Mouse (Mus musculus): ENCODE measurements around the gene Gstm2. TPM values are rescaled to one million over a fixed set of nuclear protein-coding genes. Genes with fewer than 3 reads are reported as not detected.
A peak's percentile ranks its signal among the peaks of the same experiment; 100 is the strongest.
"Not testable (repeated sequence)": the region's sequence is repeated elsewhere in the genome, so short reads cannot be mapped to it uniquely, and the experiment has no call there.

Gstm2 gene
- polyA plus RNA-seq, 1 experiment from 2014 or later, result 11.7 TPM

DNA sequence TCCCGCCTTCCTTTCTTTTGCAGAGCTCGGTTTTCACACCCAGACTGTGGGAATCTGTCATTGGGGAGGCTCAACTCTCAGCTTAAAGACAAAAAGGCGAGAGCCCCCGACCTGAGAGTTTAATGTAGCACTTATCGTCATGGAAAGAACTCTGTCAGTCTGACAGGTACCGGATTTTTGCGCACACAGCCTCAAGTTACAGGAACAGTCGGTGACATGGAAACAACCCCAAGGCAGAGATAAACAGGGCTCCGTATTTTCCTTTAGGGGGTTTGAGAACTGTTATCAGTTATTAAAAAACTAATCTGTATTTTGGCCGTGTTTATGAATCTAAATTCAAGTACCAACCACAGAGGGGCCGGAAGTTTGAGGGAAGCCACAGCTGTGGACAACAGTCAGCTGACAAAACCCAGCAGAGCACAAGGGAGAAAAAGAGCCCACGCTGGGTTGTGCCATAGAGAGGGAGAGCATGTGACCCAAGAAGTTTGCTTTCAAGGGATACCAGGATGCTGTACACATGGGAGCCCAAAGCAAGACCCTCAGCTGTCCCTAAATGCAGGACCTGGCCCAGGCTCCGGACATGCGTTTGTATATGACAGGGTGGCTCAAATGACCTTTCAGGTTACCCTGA, 32.1 kb upstream of the Gstm2 start:
- ChIA-PET POLR2A (interaction anchor here (0.6 to 2.2 kb wide), 2 partner anchors 65 to 940 kb away, joined by 3 to 6 read pairs; no protein-coding TSS in a partner anchor), CTCF (interaction anchor here (0.7 to 4.5 kb wide), 17 partner anchors 11 to 152 kb away, joined by 3 to 25 read pairs (median 5); partner anchors contain the start of genes Gstm2 and Gstm7)
- no peak for ATAC-seq
- in situ Hi-C loops (cut with MboI; ENCODE audit: low pct_unique_long_range_greater_than_20kb), result loop anchor here (5.0 kb wide), 2 partner anchors 44 to 66 kb away; no protein-coding TSS in a partner anchor
- no peak for DNase-seq (ENCODE audit: low read depth, low spot score)
- no peak for TF ChIP-seq CTCF (IDR thresholded peaks at IDR 0.05)
- no peaks in the 10 kb centered on the region for H3K27me3 ChIP-seq

DNA sequence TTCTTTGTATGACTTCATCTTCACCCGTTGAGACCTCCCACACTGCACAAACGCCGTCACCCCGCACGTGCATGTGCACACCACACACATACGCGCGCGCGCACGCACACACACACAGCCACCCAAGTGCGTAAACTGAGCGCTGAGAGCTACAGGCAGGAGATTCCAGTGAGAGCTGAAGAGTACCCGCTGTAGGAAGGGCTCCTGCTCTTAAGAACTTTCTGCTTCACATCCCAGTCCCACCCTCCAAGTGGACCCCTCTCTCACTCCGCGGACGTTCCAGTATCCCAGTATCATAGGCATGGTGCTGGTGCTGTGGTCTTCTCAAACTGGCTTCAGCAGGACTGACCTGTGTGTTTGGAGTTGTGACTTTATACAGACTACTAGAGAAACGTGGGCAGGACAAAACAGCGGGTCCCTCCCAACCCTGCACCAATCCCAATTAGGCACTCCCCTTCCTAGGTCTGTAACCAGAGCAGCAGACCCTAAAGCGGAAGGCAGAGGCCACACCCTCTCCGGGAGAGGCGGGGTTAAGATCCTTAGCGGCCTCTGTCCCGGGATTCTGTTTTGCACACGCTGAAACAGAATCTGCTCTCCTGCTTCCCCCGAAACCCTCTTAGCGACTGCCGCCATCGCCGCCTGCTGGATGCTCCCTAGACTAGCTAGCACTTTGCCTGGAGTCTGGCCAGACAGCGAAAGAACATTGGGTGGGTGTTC, 31.4 kb upstream of the Gstm2 start, which contains the start of gene Gstm1:
Gstm1 (minus strand) TSS at position 501 of the 717 bp plus-strand sequence.
- TF ChIP-seq CTCF (IDR thresholded peaks at IDR 0.05), result no peak
- in situ Hi-C loops (cut with MboI; ENCODE audit: low pct_unique_long_range_greater_than_20kb), result loop anchor here (5.0 kb wide), 2 partner anchors 45 to 65 kb away; no protein-coding TSS in a partner anchor
- ATAC-seq (peak; percentile 88), DNase-seq (ENCODE audit: low read depth, low spot score) (peak; percentile 91)
- POLR2A ChIA-PET, result interaction anchor here (0.6 to 2.2 kb wide), 3 partner anchors 64 to 940 kb away, joined by 3 to 6 read pairs (median 3); no protein-coding TSS in a partner anchor
- CTCF ChIA-PET, result interaction anchor here (0.6 to 4.5 kb wide), 20 partner anchors 12 to 187 kb away, joined by 3 to 25 read pairs (median 5); partner anchors contain the start of genes Gstm2 and Gstm7
- no peaks in the 10 kb centered on the region for H3K27me3 ChIP-seq

- ChIA-PET POLR2A (interaction anchor here (0.6 kb wide), 1 partner anchor 85 kb away, joined by 3 read pairs; the partner anchor contains the start of gene Gstm7), CTCF (interaction anchor here (0.9 to 4.5 kb wide), 5 partner anchors 32 to 77 kb away, joined by 3 to 25 read pairs (median 4); no protein-coding TSS in a partner anchor)
- H3K27me3 ChIP-seq; ATAC-seq; DNase-seq (ENCODE audit: low read depth, low spot score): not testable (repeated sequence)
- in situ Hi-C loops (cut with MboI; ENCODE audit: low pct_unique_long_range_greater_than_20kb), result loop anchor here (5.0 kb wide), 2 partner anchors 46 to 64 kb away; no protein-coding TSS in a partner anchor
These were observed 30.2 kb upstream of the Gstm2 start for GRCm38 (mm10) chr3:108016468-108016867.

DNA sequence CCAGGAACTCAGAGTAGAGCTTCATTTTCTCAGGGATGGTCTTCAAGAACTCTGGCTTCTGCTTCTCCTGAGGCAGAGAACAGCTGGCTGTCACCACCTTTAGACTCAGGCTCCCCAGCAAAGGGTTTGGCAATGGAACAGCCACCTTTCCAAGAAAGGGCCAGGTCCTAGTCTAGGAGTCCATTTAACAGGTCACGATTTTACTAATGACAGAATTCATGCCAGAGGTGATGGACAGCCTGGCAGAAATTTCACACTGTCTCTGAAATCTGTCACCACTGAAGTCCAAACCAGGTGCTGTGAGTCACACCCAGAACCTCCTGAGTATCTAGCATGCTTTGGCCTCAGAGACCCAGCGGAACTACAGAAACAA, 28.7 kb upstream of the Gstm2 start:
- no peaks in the 10 kb centered on the region for H3K27me3 ChIP-seq
- no peak for TF ChIP-seq CTCF (IDR thresholded peaks at IDR 0.05)
- ChIA-PET POLR2A (interaction anchor here (1.0 to 1.1 kb wide), 3 partner anchors 29 to 48 kb away, joined by 3 read pairs; partner anchors contain the start of genes Gstm2 and Gstm3), CTCF (no interaction called here)
- DNase-seq (ENCODE audit: low read depth, low spot score), result no peak
- in situ Hi-C loops (cut with MboI; ENCODE audit: low pct_unique_long_range_greater_than_20kb), result loop anchor here (5.0 kb wide), 2 partner anchors 47 to 63 kb away; no protein-coding TSS in a partner anchor
- no peak for ATAC-seq

DNA sequence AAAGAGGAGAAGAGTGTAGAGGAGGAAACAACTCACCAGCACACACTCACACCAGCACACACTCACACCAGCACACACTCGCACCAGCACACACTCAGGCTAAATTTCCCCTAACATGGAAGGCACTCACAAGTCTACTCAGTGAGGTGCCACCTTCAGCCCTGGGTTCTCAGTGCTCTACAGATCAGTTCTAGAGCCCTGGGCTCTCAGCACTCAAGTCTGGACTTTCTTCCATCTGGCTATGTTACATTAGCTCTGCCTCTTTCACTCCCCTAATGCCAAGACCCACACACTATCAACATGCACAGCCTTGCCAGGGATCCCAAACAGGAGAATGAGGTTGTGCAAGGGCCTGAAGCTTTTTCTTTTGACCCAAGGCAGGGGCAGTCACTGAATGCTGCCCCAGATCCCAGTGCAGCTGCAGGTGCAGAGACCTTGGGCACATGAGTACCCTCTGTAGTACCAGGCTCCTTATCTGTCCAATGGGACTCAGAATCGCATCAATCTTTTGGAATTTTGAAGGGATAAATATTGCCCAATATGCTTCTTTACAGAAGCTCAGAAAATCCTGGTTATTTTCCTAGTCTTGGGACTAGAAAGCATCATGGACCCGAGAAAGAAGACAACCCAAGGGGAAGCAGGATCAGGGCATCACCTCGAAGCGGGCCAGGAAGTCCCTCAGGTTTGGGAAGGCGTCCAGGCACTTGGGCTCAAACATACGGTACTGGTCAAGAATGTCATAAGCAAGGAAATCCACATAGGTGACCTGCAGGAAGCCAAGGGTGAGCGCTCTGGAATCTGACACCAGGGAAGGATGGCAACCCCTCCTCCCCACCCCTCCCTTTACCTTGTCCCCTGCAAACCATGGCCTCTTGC, 28.1 kb upstream of the Gstm2 start:
- ChIA-PET POLR2A (interaction anchor here (1.0 to 1.1 kb wide), 2 partner anchors 28 to 48 kb away, joined by 3 read pairs; partner anchors contain the start of gene Gstm2), CTCF (interaction anchor here (1.0 to 2.6 kb wide), 4 partner anchors 10 to 54 kb away, joined by 3 to 8 read pairs (median 4); no protein-coding TSS in a partner anchor)
- in situ Hi-C loops (cut with MboI; ENCODE audit: low pct_unique_long_range_greater_than_20kb), result no loop called here
- no peak for DNase-seq (ENCODE audit: low read depth, low spot score)
- no peak for ATAC-seq
- TF ChIP-seq CTCF (IDR thresholded peaks at IDR 0.05), result no peak
- no peaks in the 10 kb centered on the region for H3K27me3 ChIP-seq

DNA sequence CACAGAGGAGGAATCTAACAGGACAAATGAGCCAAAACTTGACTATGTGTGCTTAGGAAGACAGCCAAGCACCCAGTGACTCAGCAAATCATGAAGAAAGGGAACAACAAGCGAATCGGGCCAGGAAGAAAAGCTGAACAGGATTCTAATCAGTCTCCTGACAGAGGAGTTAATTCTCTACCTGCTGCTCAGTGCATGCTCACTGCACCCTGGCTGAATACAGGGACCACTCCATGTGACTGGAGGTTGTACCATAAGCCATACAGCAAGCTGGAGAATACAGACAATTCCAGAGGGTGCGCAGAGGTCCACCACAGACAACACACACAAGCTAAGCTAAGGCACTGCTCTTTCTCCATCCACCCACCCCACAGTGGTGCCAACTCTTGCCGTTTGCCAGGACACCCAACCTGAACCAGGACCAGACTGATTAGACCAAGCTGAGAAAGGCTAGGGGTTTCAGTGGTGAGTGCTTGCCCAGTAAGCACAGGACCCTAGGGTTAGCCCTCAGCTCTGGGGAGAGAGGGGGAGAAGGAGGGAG, 27.1 kb upstream of the Gstm2 start:
- TF ChIP-seq CTCF (IDR thresholded peaks at IDR 0.05), result no peak
- H3K27me3 ChIP-seq, result no peaks in the 10 kb centered on the region
- ChIA-PET POLR2A (interaction anchor here (0.5 to 1.2 kb wide), 2 partner anchors 49 to 207 kb away, joined by 3 to 4 read pairs; no protein-coding TSS in a partner anchor), CTCF (interaction anchor here (0.9 to 2.6 kb wide), 10 partner anchors 9 to 82 kb away, joined by 3 to 9 read pairs (median 4); partner anchors contain the start of gene Gstm7)
- ATAC-seq, result peak; percentile 55
- in situ Hi-C loops (cut with MboI; ENCODE audit: low pct_unique_long_range_greater_than_20kb), result no loop called here
- peak; percentile 92 for DNase-seq (ENCODE audit: low read depth, low spot score)

GRCm38 (mm10) chr3:108011558-108011957, 25.3 kb upstream of the Gstm2 start:
- DNase-seq (ENCODE audit: low read depth, low spot score) (no peak), ATAC-seq (no peak)
- in situ Hi-C loops (cut with MboI; ENCODE audit: low pct_unique_long_range_greater_than_20kb), result no loop called here
- CTCF ChIA-PET, result interaction anchor here (0.9 to 1.5 kb wide), 2 partner anchors 48 to 49 kb away, joined by 3 read pairs; no protein-coding TSS in a partner anchor
- H3K27me3 ChIP-seq, result no peaks in the 10 kb centered on the region
- POLR2A ChIA-PET, result no interaction called here
- TF ChIP-seq CTCF (IDR thresholded peaks at IDR 0.05), result no peak

DNA sequence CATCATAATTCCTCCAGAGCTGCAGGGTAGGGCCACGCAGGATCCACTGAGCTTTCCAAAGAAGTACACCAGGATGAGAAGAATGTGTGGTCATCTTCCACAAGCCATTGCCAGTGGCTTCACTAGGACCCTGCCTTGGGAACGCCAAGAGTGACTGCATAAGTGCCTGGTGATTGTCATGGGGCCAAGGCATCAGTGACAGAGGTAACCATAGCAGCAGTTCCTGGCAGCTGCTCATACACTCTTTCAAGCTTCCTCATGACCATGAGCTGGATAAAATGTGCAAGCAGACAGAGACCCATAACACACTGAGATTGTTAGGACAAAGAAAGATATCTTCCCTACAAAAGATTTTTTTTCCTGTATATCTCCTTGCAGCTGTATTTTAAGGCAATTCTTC, 24.0 kb upstream of the Gstm2 start:
- no peaks in the 10 kb centered on the region for H3K27me3 ChIP-seq
- ATAC-seq, result no peak
- in situ Hi-C loops (cut with MboI; ENCODE audit: low pct_unique_long_range_greater_than_20kb), result no loop called here
- CTCF ChIA-PET, result interaction anchor here (1.0 to 1.5 kb wide), 5 partner anchors 9 to 71 kb away, joined by 3 to 5 read pairs (median 3); no protein-coding TSS in a partner anchor
- no peak for DNase-seq (ENCODE audit: low read depth, low spot score)
- POLR2A ChIA-PET, result no interaction called here
- TF ChIP-seq CTCF (IDR thresholded peaks at IDR 0.05), result no peak

DNA sequence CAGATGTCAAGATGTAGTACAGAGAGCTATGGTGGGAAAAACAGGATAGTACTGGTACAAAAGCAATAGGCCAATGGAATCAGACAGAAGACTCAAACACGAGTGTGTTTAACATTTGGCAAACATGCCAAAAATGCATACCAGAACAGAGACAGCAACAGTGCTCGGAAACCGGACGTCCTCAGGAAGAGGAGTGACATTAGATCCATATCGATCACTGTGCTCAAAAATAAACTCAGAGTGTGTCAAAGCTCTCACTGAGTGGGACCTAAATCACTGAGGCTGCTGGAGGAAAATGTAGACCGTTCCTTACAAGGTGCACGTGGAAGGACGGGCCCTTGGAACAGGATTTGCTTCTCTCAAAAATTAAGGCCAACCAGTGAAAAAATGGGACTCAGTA, 15.8 kb upstream of the Gstm2 start:
- ChIA-PET CTCF (interaction anchor here (1.1 to 2.0 kb wide), 5 partner anchors 8 to 35 kb away, joined by 3 to 8 read pairs (median 4); partner anchors contain the start of gene Gstm1), POLR2A (interaction anchor here (0.8 kb wide), 1 partner anchor 155 kb away, joined by 7 read pairs; no protein-coding TSS in a partner anchor)
- ATAC-seq (no peak), DNase-seq (ENCODE audit: low read depth, low spot score) (no peak)
- TF ChIP-seq CTCF (IDR thresholded peaks at IDR 0.05), result no peak
- H3K27me3 ChIP-seq, result no peaks in the 10 kb centered on the region
- in situ Hi-C loops (cut with MboI; ENCODE audit: low pct_unique_long_range_greater_than_20kb), result no loop called here
